Mouse (Mus musculus) E14TG2a.4 (cell line): ENCODE results near the gene Itpk1.

Experiments
- CTCF ChIP-seq: conservative IDR thresholded peaks from 2 replicates; pipeline ENCODE4 v1.5.1; 2014; ENCODE audit warnings: low read length
- NANOG ChIP-seq: IDR thresholded peaks from 2 replicates; pipeline ENCODE4 v1.6.1; 2014; ENCODE audit warnings: borderline replicate concordance, low read length, mixed read lengths
- POU5F1 ChIP-seq: IDR thresholded peaks from 2 replicates; pipeline ENCODE4 v1.6.1; 2014; ENCODE audit warnings: low read length, borderline replicate concordance

DNA sequence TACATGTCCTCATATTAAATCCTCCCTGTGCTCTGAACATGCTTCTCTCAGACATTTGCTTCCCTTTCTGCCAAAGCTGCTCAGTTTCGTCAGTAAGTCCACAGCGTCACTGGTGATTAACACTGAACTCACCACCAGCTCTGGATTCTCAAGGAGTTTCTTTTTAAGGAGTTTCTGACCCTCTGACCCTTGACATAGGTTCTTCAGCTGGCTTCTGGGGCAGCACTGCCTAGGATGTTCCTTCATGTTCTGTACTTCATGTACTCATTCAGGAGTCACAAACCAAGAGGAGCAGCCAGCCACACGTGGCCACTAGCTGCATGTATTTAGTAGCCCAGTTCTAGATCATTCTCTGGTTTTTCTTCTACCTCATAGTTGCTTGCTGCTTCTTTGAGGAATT is 43.5 kb upstream of the Itpk1 start:
- TF ChIP-seq CTCF (no peak), NANOG (no peak), POU5F1 (no peak)
